Mouse (Mus musculus) midbrain, embryonic 13.5 days (tissue): ENCODE results near the gene Pecam1. TPM values are rescaled to one million over a fixed set of nuclear protein-coding genes. Genes with fewer than 3 reads are reported as not detected.
A peak's percentile ranks its signal among the peaks of the same experiment; 100 is the strongest.
"Not testable (repeated sequence)": the region's sequence is repeated elsewhere in the genome, so short reads cannot be mapped to it uniquely, and the experiment has no call there.

Experiments used
- ATAC-seq: fragments of 200-750 bp; cut with Nextera tagmentation; 2 replicates; pipeline ENCODE4 v1.8.0; 2017; ENCODE audit warnings: mild to moderate bottlenecking, moderate TSS enrichment, moderate library complexity
- H3K27ac ChIP-seq: fragments of 300-500 bp; sonication (generic); 2 replicates; pipeline ENCODE4 v1.5.1; 2015; ENCODE audit warnings: inconsistent platforms, mild to moderate bottlenecking, moderate library complexity
- H3K27me3 ChIP-seq: fragments of 300-500 bp; sonication (generic); 2 replicates; pipeline ENCODE4 v1.6.1; 2015; ENCODE audit warnings: mild to moderate bottlenecking, inconsistent platforms
- H3K36me3 ChIP-seq: fragments of 300-500 bp; sonication (generic); 2 replicates; pipeline ENCODE4 v1.6.1; 2015; ENCODE audit warnings: mild to moderate bottlenecking, inconsistent platforms
- H3K4me1 ChIP-seq: fragments of 300-500 bp; sonication (generic); replicated peaks from 2 replicates; pipeline ENCODE4 v1.6.1; 2015; ENCODE audit warnings: inconsistent platforms
- H3K4me2 ChIP-seq: fragments of 300-500 bp; sonication (generic); replicated peaks from 2 replicates; pipeline ENCODE4 v1.6.1; 2015; ENCODE audit warnings: moderate library complexity, mild to moderate bottlenecking, inconsistent platforms
- H3K4me3 ChIP-seq: fragments of 300-500 bp; sonication (generic); replicated peaks from 2 replicates; pipeline ENCODE4 v1.5.1; 2015; ENCODE audit warnings: mild to moderate bottlenecking, inconsistent platforms
- H3K9ac ChIP-seq: fragments of 300-500 bp; sonication (generic); replicated peaks from 2 replicates; pipeline ENCODE4 v1.6.1; 2015; ENCODE audit warnings: mild to moderate bottlenecking, inconsistent platforms
- H3K9me3 ChIP-seq: fragments of 300-500 bp; sonication (generic); 2 replicates; pipeline ENCODE4 v1.6.1; 2016; ENCODE audit warnings: mild to moderate bottlenecking, inconsistent platforms
- WGBS: fragments of 180-500 bp; shearing (Covaris S2); methylation state at CpG from one replicate; pipeline ENCODE4 v1.1.7; 2015; 5-methylcytosine and 5-hydroxymethylcytosine counted together
- polyA plus RNA-seq: library from polyadenylated mRNA; unstranded; fragments of >200 nt; fragmentation: Nextera tagmentation; extraction: Ambion mirVana; gene quantifications from 2 replicates; pipeline ENCODE4 v1.2.1, GENCODE M21; 2015

Gene Pecam1
- polyA plus RNA-seq, 1 experiment from 2014 or later: 15.8 TPM

- peaks cover 11% of the 10 kb centered on the region for H3K9me3 ChIP-seq
- peaks cover 9% of the 10 kb centered on the region; the same call in 1 of the 2 replicates for H3K4me1 ChIP-seq
- H3K27me3 ChIP-seq: no peaks in the 10 kb centered on the region
- WGBS: 91% methylated on average over 2 of the region's 2 CpGs
- no peak overlapping the region for H3K4me2 ChIP-seq
- no peak overlapping the region for H3K27ac ChIP-seq
- no peaks in the 10 kb centered on the region for H3K36me3 ChIP-seq
- no peak for ATAC-seq
- H3K4me3 ChIP-seq: no peak overlapping the region
- no peak overlapping the region for H3K9ac ChIP-seq
Measured at GRCm38 (mm10) chr11:106633456-106633855, 117.0 kb downstream of the Pecam1 start.

DNA sequence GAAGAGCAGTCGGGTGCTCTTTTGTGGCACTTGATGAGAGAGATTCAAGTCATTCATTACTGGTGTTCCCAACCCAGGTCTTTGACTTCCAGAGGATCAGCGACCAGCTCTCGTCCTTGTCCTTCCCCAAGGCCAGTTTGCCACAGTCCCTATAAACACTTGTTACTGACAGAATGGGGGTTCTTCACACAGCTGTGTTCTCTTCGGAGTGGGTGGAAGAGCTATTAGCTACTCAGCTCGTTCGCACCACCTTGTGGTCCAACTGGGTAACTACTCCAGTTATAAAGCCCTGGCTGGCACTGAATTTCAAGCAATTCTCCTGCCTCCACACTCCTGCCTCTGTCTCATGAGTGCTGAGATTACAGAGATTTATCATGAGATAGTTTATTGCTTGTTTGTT lies 122.7 kb downstream of the Pecam1 start:
- WGBS: 26% methylated on average over 6 of the region's 6 CpGs
- H3K4me3 ChIP-seq: no peak overlapping the region
- no peak overlapping the region for H3K27ac ChIP-seq
- ATAC-seq: peak; percentile 63; the same call in 1 of the 2 replicates
- no peaks in the 10 kb centered on the region for H3K4me1 ChIP-seq
- H3K27me3 ChIP-seq: no peaks in the 10 kb centered on the region
- H3K36me3 ChIP-seq: no peaks in the 10 kb centered on the region
- H3K9me3 ChIP-seq: peaks cover 7% of the 10 kb centered on the region
- H3K9ac ChIP-seq: no peak overlapping the region
- no peak overlapping the region for H3K4me2 ChIP-seq

DNA sequence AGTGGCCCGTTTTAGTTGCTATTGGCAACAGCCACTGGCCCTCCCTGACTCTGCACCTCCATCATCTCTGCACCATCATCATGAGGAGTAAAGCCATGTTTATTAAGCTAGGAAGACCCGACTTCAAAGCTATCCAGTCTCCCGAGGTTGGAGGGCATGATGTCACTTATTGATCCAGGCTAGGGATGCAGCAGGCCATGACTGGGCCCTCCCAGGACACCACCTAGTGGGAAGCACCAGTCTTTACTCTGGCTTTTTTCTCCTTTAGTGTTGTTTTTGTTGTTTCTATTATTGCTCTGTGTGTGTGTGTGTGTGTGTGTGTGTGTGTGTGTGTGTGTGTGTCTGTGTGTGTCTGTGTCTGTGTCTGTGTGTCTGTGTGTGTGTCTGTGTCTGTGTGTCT lies 124.9 kb downstream of the Pecam1 start:
- Histone ChIP-seq H3K36me3 (no peaks in the 10 kb centered on the region), H3K4me3 (no peak overlapping the region), H3K9ac (no peak overlapping the region), H3K9me3 (no peaks in the 10 kb centered on the region), H3K4me2 (no peak overlapping the region), H3K27me3 (no peaks in the 10 kb centered on the region), H3K4me1 (no peaks in the 10 kb centered on the region), H3K27ac (no peak overlapping the region)
- WGBS: 51% methylated on average over 3 of the region's 3 CpGs
- ATAC-seq: no peak

DNA sequence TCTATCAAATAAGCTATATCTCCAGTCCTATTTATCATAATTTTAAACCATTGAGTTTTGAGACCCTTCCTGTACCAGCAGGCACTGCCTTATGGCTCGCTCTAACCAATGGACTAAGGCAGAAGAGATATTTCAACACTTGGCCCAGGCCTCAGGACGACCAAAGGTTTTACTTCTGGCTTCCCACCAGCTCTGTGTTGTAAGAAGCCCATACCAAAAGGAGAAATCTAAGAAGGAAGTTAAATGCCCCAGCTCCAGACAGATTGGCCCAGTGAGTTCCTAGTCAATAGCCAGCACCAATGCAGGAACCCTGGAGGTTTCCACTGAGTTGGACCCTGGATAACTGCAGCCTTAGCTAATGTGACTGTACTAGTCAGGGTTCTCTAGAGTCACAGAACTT lies 126.8 kb downstream of the Pecam1 start:
- no peaks in the 10 kb centered on the region for H3K4me1 ChIP-seq

DNA sequence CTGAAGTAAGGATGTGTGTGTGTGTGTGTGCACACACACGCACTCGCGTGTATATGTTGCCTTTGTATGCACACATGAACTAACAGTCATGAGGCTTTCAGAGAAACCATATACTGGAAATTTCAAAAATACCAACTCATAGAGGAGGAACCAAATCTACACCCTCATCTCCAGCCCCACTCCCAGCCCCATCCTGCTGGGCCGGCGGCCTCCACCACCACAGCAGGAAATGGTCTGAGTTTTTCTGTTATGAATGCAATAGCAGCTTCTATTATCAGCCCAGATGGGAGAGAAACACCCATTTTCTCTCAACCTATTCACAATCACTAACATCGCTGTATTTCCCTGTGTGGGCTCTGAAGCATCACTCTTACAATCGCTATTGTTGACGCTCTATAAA lies 128.4 kb downstream of the Pecam1 start:
- no peak overlapping the region for H3K4me2 ChIP-seq
- H3K4me3 ChIP-seq: no peak overlapping the region
- H3K9me3 ChIP-seq: no peaks in the 10 kb centered on the region
- ATAC-seq: no peak
- no peaks in the 10 kb centered on the region for H3K36me3 ChIP-seq
- H3K9ac ChIP-seq: no peak overlapping the region
- H3K4me1 ChIP-seq: no peaks in the 10 kb centered on the region
- 86% methylated on average over 8 of the region's 8 CpGs for WGBS
- H3K27me3 ChIP-seq: no peaks in the 10 kb centered on the region
- H3K27ac ChIP-seq: no peak overlapping the region

More for the DNA sequence above, 126.8 kb downstream of the Pecam1 start:
- Histone ChIP-seq H3K9ac (no peak overlapping the region), H3K27ac (no peak overlapping the region), H3K36me3 (no peaks in the 10 kb centered on the region), H3K9me3 (no peaks in the 10 kb centered on the region), H3K4me3 (no peak overlapping the region), H3K27me3 (no peaks in the 10 kb centered on the region), H3K4me2 (no peak overlapping the region)
- WGBS: 85% methylated on average over 2 of the region's 2 CpGs
- ATAC-seq: no peak

DNA sequence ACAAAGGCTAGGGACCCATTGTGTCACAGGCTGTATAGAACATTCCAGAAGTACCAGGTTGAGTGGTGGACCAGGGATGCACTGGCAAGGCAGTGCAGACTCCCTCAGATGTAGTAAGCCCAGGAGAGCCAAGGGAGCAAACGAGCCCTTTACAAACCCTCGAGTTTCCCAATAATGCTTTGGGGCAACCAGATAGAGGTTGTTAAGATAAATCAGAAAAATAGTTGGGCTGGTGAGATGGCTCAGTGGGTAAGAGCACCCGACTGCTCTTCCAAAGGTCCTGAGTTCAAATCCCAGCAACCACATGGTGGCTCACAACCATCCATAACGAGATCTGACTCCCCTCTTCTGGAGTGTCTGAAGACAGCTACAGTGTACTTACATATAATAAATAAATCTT lies 131.7 kb downstream of the Pecam1 start:
- not testable (repeated sequence) for ATAC-seq, H3K9me3 ChIP-seq, H3K9ac ChIP-seq, H3K27ac ChIP-seq, H3K36me3 ChIP-seq, H3K4me2 ChIP-seq, H3K4me1 ChIP-seq, H3K4me3 ChIP-seq, H3K27me3 ChIP-seq
- WGBS: 93% methylated on average over 4 of the region's 4 CpGs

DNA sequence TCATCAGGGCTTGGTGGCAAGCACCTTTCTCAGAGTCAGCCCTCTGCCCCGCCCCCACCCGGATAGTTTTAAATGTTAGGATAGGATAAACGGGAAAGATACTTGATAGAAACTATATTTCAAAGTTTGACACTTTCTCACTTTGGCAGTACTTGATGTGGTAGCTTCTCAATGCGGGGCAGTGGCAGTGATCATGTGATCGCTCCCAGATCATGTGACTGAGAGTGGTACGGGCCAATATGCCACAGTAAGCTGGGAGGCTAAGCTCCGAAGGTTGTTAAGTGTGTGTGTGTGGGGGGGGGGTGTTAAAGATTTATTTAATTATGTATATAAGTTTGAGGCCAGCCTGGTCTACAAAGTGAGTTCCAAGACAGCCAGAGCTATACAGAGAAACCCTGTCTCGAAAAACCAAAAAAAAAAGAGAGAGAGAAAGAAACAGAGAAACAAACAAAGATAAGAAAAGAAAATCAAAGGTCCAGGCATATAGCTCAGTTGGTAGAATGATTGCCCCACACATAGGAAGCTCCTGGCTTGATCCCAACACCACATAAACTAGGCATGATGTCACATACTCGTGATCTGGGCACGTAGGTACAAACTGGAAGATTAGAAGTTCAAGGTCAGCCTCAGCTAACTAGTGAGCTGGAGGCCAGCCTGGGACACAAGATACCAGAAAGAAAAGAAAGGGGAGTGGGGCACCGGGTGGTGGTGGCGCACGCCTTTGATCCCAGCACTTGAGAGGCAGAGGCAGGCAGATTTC lies 132.4 kb downstream of the Pecam1 start:
- H3K9me3 ChIP-seq: no peaks in the 10 kb centered on the region
- H3K4me3 ChIP-seq: no peak overlapping the region
- 86% methylated on average over 13 of the region's 13 CpGs for WGBS
- 0 out of 2 replicates have a peak, but pooled peaks cover 6% of the 10 kb centered on the region for H3K4me1 ChIP-seq
- no peaks in the 10 kb centered on the region for H3K27me3 ChIP-seq
- no peak for ATAC-seq
- H3K9ac ChIP-seq: no peak overlapping the region
- H3K4me2 ChIP-seq: no peak overlapping the region
- H3K36me3 ChIP-seq: no peaks in the 10 kb centered on the region
- H3K27ac ChIP-seq: no peak overlapping the region

- 79% methylated on average over 4 of the region's 4 CpGs for WGBS
- H3K4me1 ChIP-seq: peaks cover 19% of the 10 kb centered on the region
- H3K9me3 ChIP-seq: no peaks in the 10 kb centered on the region
Measured at GRCm38 (mm10) chr11:106615561-106615960, 134.9 kb downstream of the Pecam1 start.

DNA sequence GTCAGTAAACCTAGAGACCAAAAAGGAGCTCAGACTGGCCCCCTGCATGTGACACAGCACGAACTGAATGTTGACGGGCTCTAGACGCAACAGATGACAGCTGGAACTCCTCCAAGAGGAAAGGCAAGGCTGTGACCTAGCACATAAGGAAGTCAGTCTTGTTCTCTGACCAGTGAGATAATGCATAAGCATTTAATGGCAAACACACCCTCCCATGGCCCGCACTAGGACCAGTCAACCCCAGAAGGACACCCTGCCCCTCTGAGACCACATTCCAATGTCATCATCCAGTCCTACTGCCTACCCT lies 136.1 kb downstream of the Pecam1 start:
- Histone ChIP-seq H3K27me3 (peaks cover 5% of the 10 kb centered on the region; the same call in 1 of the 2 replicates), H3K4me1 (peaks cover 19% of the 10 kb centered on the region), H3K4me3 (no peak overlapping the region), H3K27ac (no peak overlapping the region), H3K9me3 (no peaks in the 10 kb centered on the region), H3K9ac (no peak overlapping the region), H3K4me2 (no peak overlapping the region), H3K36me3 (no peaks in the 10 kb centered on the region)
- 87% methylated on average over 4 of the region's 4 CpGs for WGBS
- no peak for ATAC-seq

More at GRCm38 (mm10) chr11:106615561-106615960, 134.9 kb downstream of the Pecam1 start:
- Histone ChIP-seq H3K4me3 (no peak overlapping the region), H3K9ac (no peak overlapping the region), H3K36me3 (no peaks in the 10 kb centered on the region), H3K4me2 (no peak overlapping the region), H3K27ac (no peak overlapping the region), H3K27me3 (peaks cover 5% of the 10 kb centered on the region; the same call in 1 of the 2 replicates)
- ATAC-seq: no peak

DNA sequence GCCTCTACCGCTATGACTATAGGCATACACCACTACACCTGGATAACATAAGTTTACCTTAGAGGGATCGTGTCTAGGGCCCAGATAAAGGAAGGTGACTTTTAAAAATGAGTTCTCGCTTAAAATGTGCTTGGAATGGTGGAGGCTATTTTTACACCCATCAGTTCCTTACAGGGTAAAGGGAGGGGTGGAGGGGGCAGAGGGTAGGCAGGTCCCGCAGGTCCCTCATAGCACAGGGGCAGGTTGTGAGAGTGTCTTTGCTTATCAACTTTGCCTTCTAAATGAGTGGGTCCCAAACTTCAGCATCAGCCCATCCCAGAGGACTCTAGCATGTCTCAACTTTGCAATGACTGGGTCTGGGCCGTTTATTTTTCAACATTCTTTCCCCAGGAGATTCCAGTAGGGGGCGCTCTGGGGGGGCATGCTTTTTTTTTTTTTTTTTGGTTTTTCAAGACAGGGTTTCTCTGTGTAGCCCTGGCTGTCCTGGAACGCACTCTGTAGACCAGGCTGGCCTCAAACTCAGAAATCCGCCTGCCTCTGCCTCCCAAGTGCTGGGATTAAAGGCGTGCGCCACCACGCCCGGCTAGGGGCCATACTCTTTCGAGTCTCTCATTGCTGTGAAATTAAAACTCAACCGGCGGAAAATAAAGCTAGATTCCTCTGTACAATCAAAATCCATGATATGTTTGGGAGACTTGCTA lies 136.6 kb downstream of the Pecam1 start:
- ATAC-seq: no peak; the same call in 1 of the 2 replicates
- Histone ChIP-seq H3K27ac (peak overlapping the region; percentile 79; the same call in 1 of the 2 replicates), H3K27me3 (peaks cover 5% of the 10 kb centered on the region; the same call in 1 of the 2 replicates), H3K9me3 (no peaks in the 10 kb centered on the region), H3K9ac (peak overlapping the region; percentile 93), H3K4me3 (peak overlapping the region; percentile 98), H3K4me1 (peaks cover 19% of the 10 kb centered on the region), H3K4me2 (peak overlapping the region; percentile 95), H3K36me3 (no peaks in the 10 kb centered on the region)
- WGBS: 55% methylated on average over 15 of the region's 15 CpGs

DNA sequence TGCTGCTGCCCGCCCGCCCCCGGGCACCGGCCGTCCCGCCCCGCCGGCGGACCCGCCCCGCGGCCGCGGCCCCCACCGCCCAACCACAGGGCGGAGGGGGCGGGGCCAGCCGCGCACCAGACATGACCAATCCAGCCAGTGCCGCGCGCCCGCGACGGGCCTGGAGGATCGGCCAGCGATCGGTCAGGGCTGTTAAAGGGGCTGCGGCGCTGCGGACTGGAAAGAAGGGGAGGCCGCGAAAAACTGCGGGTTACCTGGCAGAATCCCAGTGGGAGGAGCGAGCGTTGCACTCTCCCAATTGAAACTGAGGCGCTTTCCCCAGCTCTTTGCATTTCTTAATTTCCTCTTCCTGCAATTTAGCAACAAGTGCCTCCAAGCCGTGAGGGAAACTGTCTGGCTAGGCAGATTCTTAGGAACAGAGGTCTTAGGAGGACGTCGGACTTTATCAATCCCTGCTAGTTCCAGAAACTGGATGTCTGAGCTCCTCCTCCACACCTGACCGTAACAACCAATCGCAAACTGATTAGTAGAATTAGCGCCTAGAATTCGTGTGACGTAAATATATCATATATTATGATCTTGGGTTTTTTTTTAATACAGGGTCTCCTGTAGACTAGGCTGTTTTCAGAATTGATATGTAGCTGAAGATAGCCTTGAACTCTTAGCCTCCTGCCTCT lies 137.3 kb downstream of the Pecam1 start, which contains the start of gene Tex2:
TSS of gene Tex2 (minus strand) at position 463 of the 677 bp plus-strand sequence.
- Histone ChIP-seq H3K27ac (peak within 1 kb of the TSS; percentile 79), H3K27me3 (peaks cover 5% of the 10 kb centered on the region; the same call in 1 of the 2 replicates), H3K9me3 (no peaks in the 10 kb centered on the region), H3K4me3 (peak within 1 kb of the TSS; percentile 98), H3K4me1 (peaks cover 19% of the 10 kb centered on the region), H3K36me3 (no peaks in the 10 kb centered on the region), H3K9ac (peak within 1 kb of the TSS; percentile 93), H3K4me2 (peak within 1 kb of the TSS; percentile 95)
- WGBS: under 1% methylated on average over 34 of the region's 45 CpGs
- ATAC-seq: peak; percentile 97
